Mouse (Mus musculus) ES-Bruce4 (cell line): Measurements from ENCODE around the gene Etv3. TPM values are rescaled to one million over a fixed set of nuclear protein-coding genes. Genes with fewer than 3 reads are reported as not detected.

Source experiments
- H3K27ac ChIP-seq: 2 replicates; pipeline ENCODE4 v1.5.1; 2012; ENCODE audit warnings: low read length, inconsistent platforms; ENCODE audit not compliant: insufficient read depth
- H3K27me3 ChIP-seq: 2 replicates; pipeline ENCODE4 v1.6.1; 2012; ENCODE audit warnings: mild to moderate bottlenecking, low read length, inconsistent platforms; ENCODE audit not compliant: control insufficient read depth, poor library complexity, insufficient read depth, severe bottlenecking
- H3K36me3 ChIP-seq: 2 replicates; pipeline ENCODE4 v1.6.1; 2012; ENCODE audit warnings: inconsistent platforms, mild to moderate bottlenecking, low read length, moderate library complexity; ENCODE audit not compliant: control insufficient read depth, poor library complexity, insufficient read depth, severe bottlenecking
- H3K4me1 ChIP-seq: one replicate; pipeline ENCODE4 v1.8.1; 2011; ENCODE audit warnings: low read length; ENCODE audit not compliant: control insufficient read depth, insufficient read depth
- H3K4me3 ChIP-seq: 2 replicates; pipeline ENCODE4 v1.5.1; 2011; ENCODE audit warnings: low read depth, mild to moderate bottlenecking, low read length
- H3K9ac ChIP-seq: 2 replicates; pipeline ENCODE4 v1.6.1; 2012; ENCODE audit warnings: low read depth, mild to moderate bottlenecking, inconsistent platforms; ENCODE audit not compliant: poor library complexity, severe bottlenecking
- H3K9me3 ChIP-seq: replicated peaks from 2 replicates; pipeline ENCODE4 v1.6.1; 2012; ENCODE audit warnings: mild to moderate bottlenecking, low read length, inconsistent platforms; ENCODE audit not compliant: control insufficient read depth, poor library complexity, insufficient read depth, severe bottlenecking
- CTCF ChIP-seq: IDR thresholded peaks from one replicate; pipeline ENCODE4 v1.8.1; 2011; ENCODE audit warnings: low read depth, low read length
- EP300 ChIP-seq: IDR thresholded peaks from 2 replicates; pipeline ENCODE4 v1.6.1; 2011; ENCODE audit warnings: low read depth, low read length; ENCODE audit not compliant: insufficient read depth
- POLR2A ChIP-seq: IDR thresholded peaks from one replicate; pipeline ENCODE4 v1.8.1; 2011; ENCODE audit warnings: low read length; ENCODE audit not compliant: insufficient read depth
- polyA plus RNA-seq: library from polyadenylated mRNA; stranded (reverse); fragments of >200 nt; gene quantifications from 2 replicates; pipeline ENCODE4 v1.2.4, GENCODE M21; 2011; ENCODE audit warnings: low read depth; ENCODE audit not compliant: missing spikeins, insufficient read depth, insufficient read length

Etv3 gene
- polyA plus RNA-seq, 1 experiment = 12.6 TPM

DNA sequence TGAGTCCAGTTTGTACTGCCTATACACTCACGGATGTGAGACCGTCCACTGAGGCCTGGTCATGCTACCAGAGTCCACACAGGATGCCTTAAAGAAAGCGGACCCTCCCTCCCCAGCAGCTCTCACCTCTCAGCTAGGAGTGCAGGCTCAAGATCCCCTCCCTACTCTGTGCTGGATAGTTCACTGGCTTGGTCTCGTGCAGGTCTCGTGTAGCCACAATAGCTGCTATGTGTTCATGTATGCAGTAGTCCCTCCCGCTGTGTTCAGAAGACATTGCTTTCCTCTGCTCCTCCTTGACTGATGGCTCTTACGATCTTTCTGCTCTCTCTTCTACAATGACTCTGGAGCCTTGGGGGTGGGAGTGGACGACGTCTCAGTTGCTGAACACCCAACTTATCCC lies 26.9 kb upstream of the Etv3 start:
- H3K4me1 ChIP-seq = no peaks in the 10 kb centered on the region
- H3K27me3 ChIP-seq = no peaks in the 10 kb centered on the region
- H3K27ac ChIP-seq = no peak overlapping the region
- no peak overlapping the region for H3K4me3 ChIP-seq
- no peak for TF ChIP-seq EP300
- TF ChIP-seq CTCF = no peak
- no peak for TF ChIP-seq POLR2A
- H3K36me3 ChIP-seq = no peaks in the 10 kb centered on the region
- no peaks in the 10 kb centered on the region for H3K9me3 ChIP-seq
- H3K9ac ChIP-seq = no peak overlapping the region

DNA sequence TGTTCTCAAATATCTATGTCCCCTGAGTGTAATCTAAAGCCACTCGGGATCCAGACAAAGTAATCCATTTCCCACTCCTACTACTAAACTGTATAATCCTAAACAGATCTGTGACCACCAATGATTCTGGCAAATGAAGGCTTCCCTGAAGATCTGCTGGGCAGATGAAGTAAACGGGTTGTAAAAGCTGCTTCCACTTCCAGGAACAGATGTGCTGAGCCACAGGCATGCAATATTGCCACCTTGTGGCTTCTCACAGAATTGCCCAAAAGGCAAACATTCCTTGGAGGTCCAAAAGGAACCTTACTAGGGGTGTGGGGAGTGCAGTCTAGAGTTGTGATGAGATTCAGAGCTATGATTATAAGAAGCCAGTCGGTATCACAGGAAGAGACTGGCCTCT lies 26.1 kb upstream of the Etv3 start:
- Histone ChIP-seq H3K36me3 (no peaks in the 10 kb centered on the region), H3K4me1 (no peaks in the 10 kb centered on the region), H3K9me3 (no peaks in the 10 kb centered on the region), H3K27me3 (no peaks in the 10 kb centered on the region), H3K4me3 (no peak overlapping the region), H3K27ac (no peak overlapping the region), H3K9ac (no peak overlapping the region)
- TF ChIP-seq POLR2A (no peak), CTCF (peak; percentile 57)

DNA sequence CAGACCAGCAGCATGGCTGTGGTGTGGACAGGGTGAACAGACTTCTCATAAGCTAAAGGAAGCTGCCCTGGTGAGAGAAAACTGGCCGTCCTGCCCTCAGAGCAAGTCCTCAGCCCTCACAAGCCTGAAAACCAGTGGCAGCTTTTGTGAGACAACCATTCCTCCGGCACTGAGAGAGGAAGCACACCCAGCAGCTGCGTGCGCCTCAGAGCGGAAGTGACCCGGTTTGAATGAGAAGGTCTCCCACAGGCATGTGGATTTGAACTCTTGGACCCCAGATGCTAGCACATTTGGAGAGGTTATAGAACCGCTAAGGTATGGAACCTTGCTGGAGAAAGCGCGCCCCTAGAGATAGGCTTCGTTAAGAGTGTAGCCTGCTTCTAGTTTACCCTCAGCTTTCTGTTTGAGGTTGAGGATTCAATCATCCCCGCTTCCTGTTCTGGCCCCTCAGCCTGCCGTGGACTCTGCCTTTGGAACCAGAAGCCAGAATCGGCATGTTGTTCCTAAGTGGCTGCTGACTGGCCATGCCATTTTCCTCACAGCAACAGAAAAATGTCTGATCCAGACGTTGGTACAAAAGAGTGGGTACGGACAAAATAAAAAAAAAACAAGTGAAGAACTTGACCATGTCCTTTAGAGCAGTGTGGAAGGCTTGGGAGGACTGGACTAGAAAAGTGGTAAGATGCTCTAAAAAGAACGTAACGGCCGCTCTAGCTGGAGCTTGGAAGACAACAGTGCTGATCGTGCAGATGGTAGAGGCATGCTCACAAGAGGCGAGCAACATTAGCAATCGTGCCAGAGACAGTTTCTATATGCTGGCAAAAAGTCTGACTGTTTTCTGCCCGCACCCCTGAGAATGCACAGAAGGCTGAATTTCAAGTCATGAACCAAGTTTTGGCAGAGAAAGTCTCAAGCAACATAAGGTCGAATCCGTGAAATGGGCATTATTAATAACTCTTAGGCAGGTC lies 24.8 kb upstream of the Etv3 start:
- no peak overlapping the region for H3K27ac ChIP-seq
- no peak overlapping the region for H3K4me3 ChIP-seq
- H3K9me3 ChIP-seq = no peaks in the 10 kb centered on the region
- H3K9ac ChIP-seq = no peak overlapping the region
- no peaks in the 10 kb centered on the region for H3K4me1 ChIP-seq
- H3K27me3 ChIP-seq = no peaks in the 10 kb centered on the region
- no peak for TF ChIP-seq POLR2A
- TF ChIP-seq EP300 = no peak
- TF ChIP-seq CTCF = no peak
- H3K36me3 ChIP-seq = no peaks in the 10 kb centered on the region

DNA sequence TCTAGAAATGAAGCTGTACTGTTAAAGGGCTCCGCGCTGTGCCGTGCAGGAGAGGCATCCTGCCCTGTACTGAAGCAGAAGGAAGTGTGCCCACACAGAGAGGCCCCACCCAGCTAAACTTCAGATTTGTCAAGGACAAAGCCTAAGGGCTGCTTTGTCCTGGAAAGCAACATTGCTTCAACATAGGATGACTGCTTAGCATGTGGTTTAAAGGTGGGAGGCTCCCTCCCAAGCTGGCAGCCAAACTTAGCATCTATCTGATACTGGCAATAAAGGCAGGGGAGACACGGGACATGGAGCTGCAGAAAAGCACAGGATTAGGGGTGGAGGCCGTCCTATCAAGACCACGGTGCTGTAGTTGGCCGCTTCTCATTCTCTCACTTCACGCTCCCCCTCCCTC lies 24.1 kb upstream of the Etv3 start:
- H3K27me3 ChIP-seq = no peaks in the 10 kb centered on the region
- no peaks in the 10 kb centered on the region for H3K36me3 ChIP-seq
- no peak for TF ChIP-seq EP300
- TF ChIP-seq POLR2A = no peak
- TF ChIP-seq CTCF = no peak
- no peak overlapping the region for H3K27ac ChIP-seq
- H3K4me1 ChIP-seq = no peaks in the 10 kb centered on the region
- H3K9me3 ChIP-seq = no peaks in the 10 kb centered on the region
- no peak overlapping the region for H3K9ac ChIP-seq
- H3K4me3 ChIP-seq = no peak overlapping the region

DNA sequence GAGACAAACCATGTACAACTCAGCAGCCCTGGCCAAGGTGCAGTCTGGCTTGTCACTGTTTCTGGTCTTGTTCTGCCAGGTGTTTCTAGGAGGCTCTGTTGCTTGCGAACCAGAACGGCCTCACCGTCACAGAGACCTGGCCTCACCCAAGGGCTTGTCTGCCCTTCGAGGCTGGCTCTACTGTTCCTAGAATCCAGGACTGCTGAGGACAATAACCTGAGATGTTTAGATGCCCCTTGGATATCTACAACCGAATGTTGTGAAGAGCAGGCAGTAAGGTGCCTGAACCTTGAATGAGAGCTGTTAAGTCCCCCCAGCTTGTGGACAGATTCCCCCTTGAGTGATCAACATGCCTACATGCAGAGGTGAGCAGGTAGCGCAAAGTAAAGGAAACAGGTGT lies 22.4 kb upstream of the Etv3 start:
- H3K4me3 ChIP-seq = no peak overlapping the region
- no peak overlapping the region for H3K27ac ChIP-seq
- H3K9ac ChIP-seq = no peak overlapping the region
- H3K9me3 ChIP-seq = no peaks in the 10 kb centered on the region
- no peaks in the 10 kb centered on the region for H3K4me1 ChIP-seq
- TF ChIP-seq EP300 (no peak), CTCF (no peak), POLR2A (no peak)
- H3K36me3 ChIP-seq = no peaks in the 10 kb centered on the region
- no peaks in the 10 kb centered on the region for H3K27me3 ChIP-seq

DNA sequence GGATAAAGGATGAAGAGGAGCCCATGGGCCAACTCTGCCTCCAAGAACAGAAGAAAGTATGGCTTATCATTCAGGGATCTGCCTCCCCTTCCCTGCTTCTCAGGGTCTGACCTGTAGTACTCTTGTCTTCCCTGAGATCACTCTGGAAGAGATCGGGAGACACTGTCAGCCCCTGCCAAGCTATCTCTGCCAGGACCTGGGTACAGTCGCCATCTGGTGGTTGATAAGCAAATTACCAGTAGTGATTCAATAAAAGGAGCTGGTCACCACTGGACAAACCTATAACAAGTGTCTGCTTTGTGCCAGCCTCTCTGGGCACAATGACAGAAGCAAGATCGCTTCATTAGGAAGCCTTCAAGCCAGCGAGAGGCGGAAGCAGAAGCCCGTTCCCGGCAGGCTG lies 20.9 kb upstream of the Etv3 start:
- Histone ChIP-seq H3K9ac (no peak overlapping the region), H3K27me3 (no peaks in the 10 kb centered on the region), H3K9me3 (no peaks in the 10 kb centered on the region), H3K27ac (no peak overlapping the region), H3K4me3 (no peak overlapping the region), H3K36me3 (no peaks in the 10 kb centered on the region), H3K4me1 (no peaks in the 10 kb centered on the region)
- no peak for TF ChIP-seq POLR2A
- TF ChIP-seq CTCF = peak; percentile 57
